Mouse (Mus musculus) CH12.LX (cell line): Measurements from ENCODE around the gene Slc25a16.
A peak's percentile ranks its signal among the peaks of the same experiment; 100 is the strongest.

Source experiments
- CTCF ChIP-seq, 2 experiments: IDR thresholded peaks in 1 of 2; conservative IDR thresholded peaks in 1 of 2; 2 replicates each; pipeline ENCODE4 v1.5.1; 2011 to 2012; ENCODE audit warnings: low read depth in 2 of 2, low read length in 2 of 2, improper control_type of control experiment in 1 of 2, inconsistent platforms in 1 of 2, mild to moderate bottlenecking in 1 of 2, moderate library complexity in 1 of 2
- ELF1 ChIP-seq: IDR thresholded peaks from 2 replicates; pipeline ENCODE4 v1.6.1; 2014; ENCODE audit warnings: low read depth, mild to moderate bottlenecking, inconsistent platforms, low read length, improper control_type of control experiment
- RCOR1 ChIP-seq: conservative IDR thresholded peaks from 2 replicates; pipeline ENCODE4 v1.6.1; 2012; ENCODE audit warnings: low read depth, mild to moderate bottlenecking, inconsistent platforms, low read length, improper control_type of control experiment
- ZC3H11A ChIP-seq: IDR thresholded peaks from 2 replicates; pipeline ENCODE4 v1.6.1; 2012; ENCODE audit warnings: low read depth, mild to moderate bottlenecking, inconsistent platforms, low read length, improper control_type of control experiment

DNA sequence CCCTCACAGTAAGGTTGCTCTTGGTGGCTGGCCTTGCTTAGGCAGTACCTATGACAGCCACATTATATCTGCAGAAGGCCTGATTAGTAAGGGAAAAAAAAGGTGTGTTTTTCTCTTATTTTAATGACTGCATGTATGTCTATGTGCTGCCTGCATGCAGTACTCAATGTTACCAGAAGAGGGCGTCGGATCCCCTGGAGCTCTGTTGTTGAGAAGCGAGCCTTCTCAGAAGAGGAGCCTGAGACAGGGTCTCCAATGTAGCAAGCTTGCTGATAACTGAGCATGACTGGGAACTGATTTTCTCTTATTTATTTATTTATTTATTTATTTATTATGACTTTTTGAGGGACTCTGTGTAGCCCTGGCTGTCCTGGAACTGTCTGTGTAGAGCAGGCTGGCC, 66.9 kb downstream of the Slc25a16 start:
- no peak for TF ChIP-seq ELF1
- TF ChIP-seq RCOR1, result no peak
- TF ChIP-seq CTCF (conservative IDR thresholded peaks at IDR 0.05 in 1 of 2, IDR thresholded peaks at IDR 0.05 in 1 of 2; ENCODE audit: low read depth in 2 of 2, low read length in 2 of 2), result peak; percentile 54 to 77
- no peak for TF ChIP-seq ZC3H11A
